Mouse (Mus musculus) forebrain, embryonic 12.5 days (tissue): Measurements from ENCODE around the gene Tmem200a. TPM values are rescaled to one million over a fixed set of nuclear protein-coding genes. Genes with fewer than 3 reads are reported as not detected.

Experiments
- ATAC-seq: fragments of 200-750 bp; cut with Nextera tagmentation; 2 replicates; pipeline ENCODE4 v1.8.0; 2017; ENCODE audit warnings: moderate TSS enrichment; ENCODE audit not compliant: low FRiP score
- H3K27ac ChIP-seq: fragments of 300-500 bp; sonication (generic); 2 replicates; pipeline ENCODE4 v1.5.1; 2016; ENCODE audit warnings: mild to moderate bottlenecking
- H3K27me3 ChIP-seq: fragments of 300-500 bp; sonication (generic); 2 replicates; pipeline ENCODE4 v1.6.1; 2016; ENCODE audit warnings: mild to moderate bottlenecking
- H3K36me3 ChIP-seq: fragments of 300-500 bp; sonication (generic); replicated peaks from 2 replicates; pipeline ENCODE4 v1.6.1; 2016; ENCODE audit warnings: mild to moderate bottlenecking
- H3K4me1 ChIP-seq: fragments of 300-500 bp; sonication (generic); 2 replicates; pipeline ENCODE4 v1.6.1; 2016
- H3K4me2 ChIP-seq: fragments of 300-500 bp; sonication (generic); 2 replicates; pipeline ENCODE4 v1.6.1; 2016; ENCODE audit warnings: mild to moderate bottlenecking, moderate library complexity
- H3K4me3 ChIP-seq: fragments of 300-500 bp; sonication (generic); replicated peaks from 2 replicates; pipeline ENCODE4 v1.5.1; 2016; ENCODE audit warnings: mild to moderate bottlenecking
- H3K9ac ChIP-seq: fragments of 300-500 bp; sonication (generic); 2 replicates; pipeline ENCODE4 v1.6.1; 2016; ENCODE audit warnings: mild to moderate bottlenecking
- H3K9me3 ChIP-seq: fragments of 300-500 bp; sonication (generic); 2 replicates; pipeline ENCODE4 v1.6.1; 2016
- WGBS: fragments of 180-500 bp; shearing (Covaris S2); methylation state at CpG from one replicate; pipeline ENCODE4 v1.1.7; 2016; 5-methylcytosine and 5-hydroxymethylcytosine counted together
- polyA plus RNA-seq: library from polyadenylated mRNA; unstranded; fragments of >200 nt; fragmentation: Nextera tagmentation; extraction: Ambion mirVana; gene quantifications from 2 replicates; pipeline ENCODE4 v1.2.1, GENCODE M21; 2016

Gene Tmem200a
- polyA plus RNA-seq, 1 experiment from 2014 or later = 19.5 TPM

- H3K36me3 ChIP-seq = no peaks in the 10 kb centered on the region
- no peak for ATAC-seq
- 89% methylated on average over 3 of the region's 3 CpGs for WGBS
- H3K4me1 ChIP-seq = no peaks in the 10 kb centered on the region
- H3K4me2 ChIP-seq = no peak overlapping the region
- H3K9me3 ChIP-seq = no peaks in the 10 kb centered on the region
- no peak overlapping the region for H3K27ac ChIP-seq
- H3K4me3 ChIP-seq = no peak overlapping the region
- H3K27me3 ChIP-seq = no peaks in the 10 kb centered on the region
- H3K9ac ChIP-seq = no peak overlapping the region
These were observed 19.1 kb downstream of the Tmem200a start for GRCm38 (mm10) chr10:26059662-26060307.

GRCm38 (mm10) chr10:26051177-26051576, 27.7 kb downstream of the Tmem200a start:
- 96% methylated on average over 2 of the region's 2 CpGs for WGBS
- no peak for ATAC-seq
- Histone ChIP-seq H3K27me3 (no peaks in the 10 kb centered on the region), H3K9ac (no peak overlapping the region), H3K4me1 (no peaks in the 10 kb centered on the region), H3K4me3 (no peak overlapping the region), H3K9me3 (no peaks in the 10 kb centered on the region), H3K27ac (no peak overlapping the region), H3K4me2 (no peak overlapping the region), H3K36me3 (no peaks in the 10 kb centered on the region)

GRCm38 (mm10) chr10:26034931-26035330, 43.9 kb downstream of the Tmem200a start:
- no peaks in the 10 kb centered on the region for H3K27me3 ChIP-seq
- no peak overlapping the region for H3K4me3 ChIP-seq
- no peak overlapping the region for H3K9ac ChIP-seq
- ATAC-seq = no peak
- H3K4me1 ChIP-seq = no peaks in the 10 kb centered on the region
- no peaks in the 10 kb centered on the region for H3K9me3 ChIP-seq
- no peak overlapping the region for H3K4me2 ChIP-seq
- no peak overlapping the region for H3K27ac ChIP-seq
- H3K36me3 ChIP-seq = no peaks in the 10 kb centered on the region
- 84% methylated on average over 5 of the region's 5 CpGs for WGBS

- Histone ChIP-seq H3K36me3 (no peaks in the 10 kb centered on the region), H3K9me3 (no peaks in the 10 kb centered on the region), H3K9ac (no peak overlapping the region), H3K27ac (no peak overlapping the region), H3K27me3 (no peaks in the 10 kb centered on the region), H3K4me1 (no peaks in the 10 kb centered on the region), H3K4me2 (no peak overlapping the region), H3K4me3 (no peak overlapping the region)
- WGBS = 77% methylated on average over 3 of the region's 3 CpGs
- ATAC-seq = no peak
These were observed 60.1 kb downstream of the Tmem200a start for GRCm38 (mm10) chr10:26018740-26019139.

- Histone ChIP-seq H3K9me3 (no peaks in the 10 kb centered on the region), H3K4me2 (no peak overlapping the region), H3K27me3 (no peaks in the 10 kb centered on the region), H3K36me3 (no peaks in the 10 kb centered on the region), H3K9ac (no peak overlapping the region), H3K4me3 (no peak overlapping the region), H3K4me1 (no peaks in the 10 kb centered on the region), H3K27ac (no peak overlapping the region)
- ATAC-seq = no peak
- WGBS = 58% methylated on average over 1 of the region's 1 CpGs
These were observed 64.6 kb downstream of the Tmem200a start for GRCm38 (mm10) chr10:26014298-26014697.

GRCm38 (mm10) chr10:26008948-26009347, 69.9 kb downstream of the Tmem200a start:
- Histone ChIP-seq H3K36me3 (no peaks in the 10 kb centered on the region), H3K9me3 (no peaks in the 10 kb centered on the region), H3K27me3 (no peaks in the 10 kb centered on the region), H3K4me3 (no peak overlapping the region), H3K4me2 (no peak overlapping the region), H3K27ac (no peak overlapping the region), H3K9ac (no peak overlapping the region), H3K4me1 (no peaks in the 10 kb centered on the region)
- no peak for ATAC-seq
- WGBS = 83% methylated on average over 5 of the region's 5 CpGs

- no peak for ATAC-seq
- no peaks in the 10 kb centered on the region for H3K27me3 ChIP-seq
- 90% methylated on average over 6 of the region's 6 CpGs for WGBS
These were observed 73.4 kb downstream of the Tmem200a start for GRCm38 (mm10) chr10:26005471-26005870.

GRCm38 (mm10) chr10:26000893-26001292, 78.0 kb downstream of the Tmem200a start:
- H3K4me1 ChIP-seq = no peaks in the 10 kb centered on the region; the same call in 1 of the 2 replicates
- H3K27ac ChIP-seq = no peak overlapping the region
- no peak overlapping the region for H3K4me2 ChIP-seq
- no peaks in the 10 kb centered on the region for H3K27me3 ChIP-seq
- no peaks in the 10 kb centered on the region for H3K36me3 ChIP-seq
- H3K9ac ChIP-seq = no peak overlapping the region
- H3K9me3 ChIP-seq = no peaks in the 10 kb centered on the region
- no peak overlapping the region for H3K4me3 ChIP-seq
- no peak for ATAC-seq
- 94% methylated on average over 2 of the region's 2 CpGs for WGBS

More at GRCm38 (mm10) chr10:26005471-26005870, 73.4 kb downstream of the Tmem200a start:
- H3K36me3 ChIP-seq = no peaks in the 10 kb centered on the region
- no peaks in the 10 kb centered on the region for H3K9me3 ChIP-seq
- no peak overlapping the region for H3K4me2 ChIP-seq
- no peaks in the 10 kb centered on the region for H3K4me1 ChIP-seq
- no peak overlapping the region for H3K4me3 ChIP-seq
- H3K27ac ChIP-seq = no peak overlapping the region
- H3K9ac ChIP-seq = no peak overlapping the region

- no peaks in the 10 kb centered on the region for H3K27me3 ChIP-seq
- no peaks in the 10 kb centered on the region; the same call in 1 of the 2 replicates for H3K4me1 ChIP-seq
- H3K27ac ChIP-seq = no peak overlapping the region
- H3K4me3 ChIP-seq = no peak overlapping the region
- H3K36me3 ChIP-seq = no peaks in the 10 kb centered on the region
- no peaks in the 10 kb centered on the region for H3K9me3 ChIP-seq
- no peak for ATAC-seq
- H3K9ac ChIP-seq = no peak overlapping the region
- no peak overlapping the region for H3K4me2 ChIP-seq
- 85% methylated on average over 5 of the region's 5 CpGs for WGBS
These were observed 79.4 kb downstream of the Tmem200a start for GRCm38 (mm10) chr10:25999291-25999930.

- 56% methylated on average over 2 of the region's 2 CpGs for WGBS
- Histone ChIP-seq H3K4me1 (no peaks in the 10 kb centered on the region), H3K4me2 (no peak overlapping the region), H3K9me3 (no peaks in the 10 kb centered on the region), H3K27ac (no peak overlapping the region), H3K9ac (no peak overlapping the region), H3K36me3 (no peaks in the 10 kb centered on the region), H3K4me3 (no peak overlapping the region), H3K27me3 (no peaks in the 10 kb centered on the region)
- ATAC-seq = no peak
These were observed 94.8 kb downstream of the Tmem200a start for GRCm38 (mm10) chr10:25984056-25984455.

GRCm38 (mm10) chr10:25982617-25983016, 96.2 kb downstream of the Tmem200a start:
- H3K9me3 ChIP-seq = no peaks in the 10 kb centered on the region
- no peak overlapping the region for H3K27ac ChIP-seq
- H3K27me3 ChIP-seq = no peaks in the 10 kb centered on the region
- no peaks in the 10 kb centered on the region for H3K4me1 ChIP-seq
- H3K4me2 ChIP-seq = no peak overlapping the region
- no peak overlapping the region for H3K9ac ChIP-seq
- H3K36me3 ChIP-seq = no peaks in the 10 kb centered on the region
- WGBS = 73% methylated on average over 1 of the region's 1 CpGs
- H3K4me3 ChIP-seq = no peak overlapping the region
- ATAC-seq = no peak

GRCm38 (mm10) chr10:25962863-25963262, 116.0 kb downstream of the Tmem200a start:
- Histone ChIP-seq H3K4me3 (no peak overlapping the region), H3K9me3 (no peaks in the 10 kb centered on the region), H3K4me1 (peaks cover 10% of the 10 kb centered on the region), H3K9ac (no peak overlapping the region), H3K27me3 (no peaks in the 10 kb centered on the region), H3K27ac (no peak overlapping the region), H3K4me2 (no peak overlapping the region), H3K36me3 (no peaks in the 10 kb centered on the region)
- 77% methylated on average over 4 of the region's 4 CpGs for WGBS
- no peak for ATAC-seq

- 88% methylated on average over 2 of the region's 2 CpGs for WGBS
- Histone ChIP-seq H3K4me1 (peaks cover 10% of the 10 kb centered on the region), H3K4me2 (no peak overlapping the region), H3K27ac (no peak overlapping the region), H3K4me3 (no peak overlapping the region), H3K27me3 (peaks cover 13% of the 10 kb centered on the region), H3K9me3 (no peaks in the 10 kb centered on the region), H3K9ac (no peak overlapping the region), H3K36me3 (no peaks in the 10 kb centered on the region)
- no peak for ATAC-seq
These were observed 117.8 kb downstream of the Tmem200a start for GRCm38 (mm10) chr10:25961066-25961465.
